Mouse (Mus musculus): ENCODE data around the gene Gm28051. TPM values are rescaled to one million over a fixed set of nuclear protein-coding genes. Genes with fewer than 3 reads are reported as not detected.

Gene Gm28051
- total and polyA plus RNA-seq, 3 experiments: not detected

DNA sequence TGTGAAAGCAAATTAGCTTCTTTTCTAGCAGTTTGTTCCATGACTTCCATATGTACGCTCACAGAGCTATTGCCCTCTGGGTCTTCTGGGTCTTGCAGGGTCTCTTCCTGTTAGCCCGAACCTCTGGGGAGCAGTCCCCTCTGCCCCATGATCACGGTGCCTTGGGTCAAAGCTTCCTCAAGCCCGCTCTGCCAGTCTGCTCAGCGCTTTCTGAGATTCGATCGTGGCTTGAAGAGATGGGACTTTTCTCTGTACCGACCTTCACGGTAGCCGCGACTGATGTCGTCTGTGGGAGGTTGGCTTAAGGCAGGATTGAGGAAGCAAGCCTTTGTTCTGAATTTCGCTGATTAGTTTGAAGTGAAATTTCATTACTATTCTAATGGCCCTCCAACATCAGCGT, 18.5 kb upstream of the Gm28051 start:
- no peaks in the 10 kb centered on the region for H3K27me3 ChIP-seq (replicated peaks)
- TF ChIP-seq TBP (conservative IDR thresholded peaks at IDR 0.05; ENCODE audit: low read depth, low read length) (no peak), IRF4 (IDR thresholded peaks at IDR 0.05; ENCODE audit: low read depth, low read length) (no peak), MAZ (IDR thresholded peaks at IDR 0.05; ENCODE audit: low read depth, low read length) (no peak), JUND (conservative IDR thresholded peaks at IDR 0.05; ENCODE audit: low read depth, low read length) (no peak)
- peaks cover 2% of the 10 kb centered on the region for H3K9me3 ChIP-seq (replicated peaks; ENCODE audit: low read length)
- in situ Hi-C loops (cut with MboI; ENCODE audit: low pct_ligation_motif_present, low pct_unique_long_range_greater_than_20kb, low sequenced_read_pairs): no loop called here
- no peak for DNase-seq (ENCODE audit: extremely low read depth)
- H3K4me3 ChIP-seq (replicated peaks in 1 of 3; ENCODE audit: low read depth in 2 of 3, low read length in 2 of 3, poor library complexity in 1 of 3): no peak overlapping the region
- dilution Hi-C loops (cut with MboI; ENCODE audit: extremely low pct_ligation_motif_present, extremely low pct_unique_long_range_greater_than_20kb, low sequenced_read_pairs): no loop called here
- no peak overlapping the region for H3K27ac ChIP-seq (ENCODE audit: insufficient read depth, low read depth)
- peaks cover 57 to 79% of the 10 kb centered on the region in 2 experiments for H3K36me3 ChIP-seq (replicated peaks in 1 of 2; ENCODE audit: control insufficient read depth in 1 of 2, insufficient read depth in 1 of 2, low read length in 1 of 2)
- H3K9ac ChIP-seq (ENCODE audit: insufficient read depth, low read depth): no peak overlapping the region
- H3K4me1 ChIP-seq (ENCODE audit: control insufficient read depth in 1 of 2, insufficient read depth in 2 of 2): peaks cover 0 to 4% of the 10 kb centered on the region in 2 experiments; a peak in 2 of 4 replicates
- no peaks in the 10 kb centered on the region for H3K79me2 ChIP-seq (replicated peaks; ENCODE audit: control insufficient read depth, extremely low read depth, insufficient read depth, poor library complexity, severe bottlenecking)
- H3K4me2 ChIP-seq (ENCODE audit: insufficient read depth, low read depth, poor library complexity, severe bottlenecking): no peak overlapping the region

DNA sequence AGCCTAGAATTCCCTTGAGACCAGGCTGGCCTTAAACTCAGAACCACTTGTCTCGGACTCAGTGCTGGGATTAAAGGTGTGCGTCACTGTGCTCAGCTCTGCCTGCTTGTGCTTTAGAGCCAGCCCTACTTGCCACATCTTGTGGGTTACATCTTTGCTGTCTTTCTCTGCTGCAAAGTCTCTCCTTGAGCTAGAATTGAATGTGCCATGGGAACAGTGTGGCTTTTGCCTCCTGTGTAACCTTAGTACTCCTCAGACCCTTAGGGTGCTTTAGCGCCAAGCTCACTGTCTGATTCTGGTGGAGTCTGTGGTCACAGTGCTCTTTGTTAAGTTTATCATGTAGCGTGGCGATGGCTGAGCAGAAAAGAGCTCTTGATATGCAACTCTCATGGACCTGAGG, 15.1 kb upstream of the Gm28051 start:
- in situ Hi-C loops (cut with MboI; ENCODE audit: low pct_ligation_motif_present, low pct_unique_long_range_greater_than_20kb, low sequenced_read_pairs): no loop called here
- H3K27me3 ChIP-seq (replicated peaks): no peaks in the 10 kb centered on the region
- peaks cover 0 to 4% of the 10 kb centered on the region in 2 experiments; a peak in 2 of 4 replicates for H3K4me1 ChIP-seq (ENCODE audit: control insufficient read depth in 1 of 2, insufficient read depth in 2 of 2)
- H3K4me3 ChIP-seq (replicated peaks in 1 of 3; ENCODE audit: low read depth in 2 of 3, low read length in 2 of 3, poor library complexity in 1 of 3): no peak overlapping the region
- peaks cover 78 to 95% of the 10 kb centered on the region in 2 experiments for H3K36me3 ChIP-seq (replicated peaks in 1 of 2; ENCODE audit: control insufficient read depth in 1 of 2, insufficient read depth in 1 of 2, low read length in 1 of 2)
- dilution Hi-C loops (cut with MboI; ENCODE audit: extremely low pct_ligation_motif_present, extremely low pct_unique_long_range_greater_than_20kb, low sequenced_read_pairs): no loop called here
- no peaks in the 10 kb centered on the region for H3K79me2 ChIP-seq (replicated peaks; ENCODE audit: control insufficient read depth, extremely low read depth, insufficient read depth, poor library complexity, severe bottlenecking)
- H3K9me3 ChIP-seq (replicated peaks; ENCODE audit: low read length): peaks cover 2% of the 10 kb centered on the region
- TF ChIP-seq ZKSCAN1 (IDR thresholded peaks at IDR 0.05; ENCODE audit: borderline replicate concordance, low read depth, low read length) (no peak), USF1 (IDR thresholded peaks at IDR 0.05; ENCODE audit: low read depth, low read length) (no peak), NRF1 (IDR thresholded peaks at IDR 0.05; ENCODE audit: low read depth, low read length) (no peak), MAZ (IDR thresholded peaks at IDR 0.05; ENCODE audit: low read depth, low read length) (no peak), ETS1 (conservative IDR thresholded peaks at IDR 0.05; ENCODE audit: low read depth, low read length) (no peak), TCF12 (IDR thresholded peaks at IDR 0.05; ENCODE audit: low read depth, low read length) (no peak), JUN (IDR thresholded peaks at IDR 0.05; ENCODE audit: insufficient read depth, low read depth, low read length) (no peak), CHD2 (IDR thresholded peaks at IDR 0.05; ENCODE audit: low read length) (no peak)
- no peak overlapping the region for H3K4me2 ChIP-seq (ENCODE audit: insufficient read depth, low read depth, poor library complexity, severe bottlenecking)
- no peak overlapping the region for H3K9ac ChIP-seq (ENCODE audit: insufficient read depth, low read depth)
- H3K27ac ChIP-seq (ENCODE audit: insufficient read depth, low read depth): no peak overlapping the region
- DNase-seq (ENCODE audit: extremely low read depth): no peak

DNA sequence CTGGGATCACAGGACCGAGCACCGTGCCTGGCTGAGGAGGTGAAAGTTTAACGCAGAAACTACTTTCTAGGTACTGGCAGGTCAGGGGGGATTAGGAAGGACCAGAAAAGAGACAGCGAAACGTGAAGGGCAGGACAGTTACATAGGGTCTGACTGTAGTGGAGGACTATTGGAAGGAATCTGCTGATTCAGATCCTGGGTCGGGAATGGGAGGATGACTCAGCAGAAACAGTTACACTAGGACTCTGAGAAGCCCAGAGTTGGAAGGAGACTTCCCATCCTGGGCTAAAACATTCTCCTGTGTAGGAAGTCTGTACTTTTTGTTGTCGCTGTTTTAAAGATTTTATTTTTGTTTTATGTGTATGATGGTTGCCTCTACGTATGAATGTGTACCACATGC, 14.0 kb upstream of the Gm28051 start:
- no peak for DNase-seq (ENCODE audit: extremely low read depth)
- Histone ChIP-seq H3K4me2 (ENCODE audit: insufficient read depth, low read depth, poor library complexity, severe bottlenecking) (no peak overlapping the region), H3K9me3 (replicated peaks; ENCODE audit: low read length) (peaks cover 2% of the 10 kb centered on the region), H3K9ac (ENCODE audit: insufficient read depth, low read depth) (no peak overlapping the region), H3K4me1 (ENCODE audit: control insufficient read depth in 1 of 2, insufficient read depth in 2 of 2) (peaks cover 0 to 3% of the 10 kb centered on the region in 2 experiments; a peak in 1 of 4 replicates), H3K27me3 (replicated peaks) (no peaks in the 10 kb centered on the region), H3K27ac (ENCODE audit: insufficient read depth, low read depth) (no peak overlapping the region), H3K79me2 (replicated peaks; ENCODE audit: control insufficient read depth, extremely low read depth, insufficient read depth, poor library complexity, severe bottlenecking) (no peaks in the 10 kb centered on the region), H3K36me3 (replicated peaks in 1 of 2; ENCODE audit: control insufficient read depth in 1 of 2, insufficient read depth in 1 of 2, low read length in 1 of 2) (peaks cover 74 to 94% of the 10 kb centered on the region in 2 experiments), H3K4me3 (replicated peaks in 1 of 3; ENCODE audit: low read depth in 2 of 3, low read length in 2 of 3, poor library complexity in 1 of 3) (no peak overlapping the region)
- in situ Hi-C loops (cut with MboI; ENCODE audit: low pct_ligation_motif_present, low pct_unique_long_range_greater_than_20kb, low sequenced_read_pairs) (no loop called here), dilution Hi-C loops (cut with MboI; ENCODE audit: extremely low pct_ligation_motif_present, extremely low pct_unique_long_range_greater_than_20kb, low sequenced_read_pairs) (no loop called here)
- TF ChIP-seq EP300 (IDR thresholded peaks at IDR 0.05; ENCODE audit: low read length): no peak
- TF ChIP-seq MAFK (IDR thresholded peaks at IDR 0.05; ENCODE audit: insufficient replicate concordance, low read length): peak; percentile 21; the same call in 1 of the 2 replicates
- TF ChIP-seq GABPA (IDR thresholded peaks at IDR 0.05; ENCODE audit: insufficient replicate concordance, low read depth, low read length): no peak
